ENCODE assay signal across 12 mouse cellular contexts in the genomic region with DNA sequence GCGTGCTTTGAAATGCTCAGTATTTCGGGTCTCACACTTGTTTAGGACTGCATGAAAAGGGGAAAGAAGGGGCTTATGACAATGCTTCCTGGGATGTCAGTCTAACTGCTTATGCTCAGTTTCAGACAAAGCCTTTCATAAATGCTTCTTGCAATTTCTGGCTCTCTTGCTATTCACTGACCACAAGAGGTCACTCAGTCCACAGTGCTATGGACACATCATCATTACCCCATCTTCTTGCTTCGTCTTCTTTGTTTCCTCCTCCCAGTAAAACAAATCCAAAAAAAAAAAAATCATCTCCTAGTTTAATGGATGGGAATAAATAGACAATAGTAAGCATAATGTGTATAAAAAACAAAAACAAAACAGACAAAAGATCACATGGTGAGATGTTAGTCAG.
DNase-seq lines count a peak whose midpoint lies in the region; ATAC-seq and TF ChIP-seq lines count a peak whose summit lies in the region.
"Had no signal": no experiment of that assay in that cellular context is flagged by ENCODE, and none has a peak within 500 bp of the region (broad histone marks: within the 10 kb centered on the region; RNA-seq: fewer than 3 reads in every experiment).

No protein-coding gene starts in this region.

- TF ChIP-seq CTCF in stomach, postnatal 0 days (IDR thresholded peaks at IDR 0.05; ENCODE audit: low read depth), result peak; percentile 65

- no peaks in the 10 kb centered on the region for H3K27me3 ChIP-seq in hindbrain, embryonic 14.5 days (ENCODE audit: control insufficient read depth, insufficient read depth, low read length)
- H3K27me3 ChIP-seq in hindbrain, embryonic 12.5 days, result no peaks in the 10 kb centered on the region; the same call in 1 of the 2 replicates
- no peaks in the 10 kb centered on the region for H3K27me3 ChIP-seq in midbrain, embryonic 15.5 days (replicated peaks)
- no peaks in the 10 kb centered on the region for H3K27me3 ChIP-seq in midbrain, embryonic 11.5 days (ENCODE audit: control insufficient read depth, insufficient read depth, low read length)
- no peaks in the 10 kb centered on the region for H3K27me3 ChIP-seq in stomach, postnatal 0 days (ENCODE audit: control insufficient read depth, insufficient read depth, low read length)
- H3K27me3 ChIP-seq: liver, embryonic 13.5 days had no signal

- H3K4me1 ChIP-seq in hindbrain, embryonic 14.5 days (replicated peaks; ENCODE audit: control insufficient read depth, insufficient read depth, low read length), result no peaks in the 10 kb centered on the region
- H3K4me1 ChIP-seq in hindbrain, embryonic 12.5 days, result no peaks in the 10 kb centered on the region
- no peaks in the 10 kb centered on the region for H3K4me1 ChIP-seq in midbrain, embryonic 15.5 days
- no peaks in the 10 kb centered on the region for H3K4me1 ChIP-seq in midbrain, embryonic 11.5 days (ENCODE audit: control insufficient read depth, insufficient read depth, low read length)
- H3K4me1 ChIP-seq in stomach, postnatal 0 days (replicated peaks; ENCODE audit: control insufficient read depth, insufficient read depth), result no peaks in the 10 kb centered on the region
- H3K4me1 ChIP-seq: liver, embryonic 13.5 days had no signal

- no peak for ATAC-seq in hindbrain, embryonic 14.5 days (ENCODE audit: low FRiP score)
- ATAC-seq in hindbrain, embryonic 12.5 days (ENCODE audit: low FRiP score), result no peak
- peak; percentile 52 for ATAC-seq in midbrain, embryonic 15.5 days (replicated peaks)
- no peak for ATAC-seq in midbrain, embryonic 11.5 days (ENCODE audit: low FRiP score)
- ATAC-seq in stomach, postnatal 0 days (ENCODE audit: low FRiP score, low TSS enrichment), result no peak

- H3K9ac ChIP-seq in hindbrain, embryonic 14.5 days, result no peak overlapping the region
- H3K9ac ChIP-seq in hindbrain, embryonic 12.5 days, result no peak overlapping the region
- H3K9ac ChIP-seq in midbrain, embryonic 15.5 days, result no peak overlapping the region
- H3K9ac ChIP-seq in midbrain, embryonic 11.5 days (ENCODE audit: low read length), result no peak overlapping the region
- no peak overlapping the region for H3K9ac ChIP-seq in stomach, postnatal 0 days (ENCODE audit: low read length)
- H3K9ac ChIP-seq: liver, embryonic 13.5 days had no signal

- H3K9me3 ChIP-seq in hindbrain, embryonic 14.5 days (ENCODE audit: control insufficient read depth, low read length), result no peaks in the 10 kb centered on the region
- no peaks in the 10 kb centered on the region for H3K9me3 ChIP-seq in hindbrain, embryonic 12.5 days (replicated peaks)
- H3K9me3 ChIP-seq in midbrain, embryonic 15.5 days, result no peaks in the 10 kb centered on the region
- no peaks in the 10 kb centered on the region for H3K9me3 ChIP-seq in midbrain, embryonic 11.5 days (ENCODE audit: control insufficient read depth, low read length)
- no peaks in the 10 kb centered on the region for H3K9me3 ChIP-seq in stomach, postnatal 0 days (ENCODE audit: control insufficient read depth, low read length)
- H3K9me3 ChIP-seq: liver, embryonic 13.5 days had no signal

- peak; percentile 27 for DNase-seq in hindbrain, embryonic 14.5 days (ENCODE audit: low spot score)
- DNase-seq in midbrain, embryonic 11.5 days (ENCODE audit: low spot score, missing footprints), result no peak
- peak; percentile 54 for DNase-seq in adipocyte (ENCODE audit: low spot score)
- DNase-seq in stomach, postnatal 0 days (ENCODE audit: low spot score), result no peak
- DNase-seq in adrenal gland, postnatal 25 days, result no peak
- DNase-seq: cerebellum, postnatal 36 days; heart, adult 18-20 months; heart, postnatal 36 days; kidney, adult 8-10 months; liver, embryonic 13.5 days had no signal

- no peak overlapping the region for H3K27ac ChIP-seq in hindbrain, embryonic 14.5 days
- no peak overlapping the region for H3K27ac ChIP-seq in hindbrain, embryonic 12.5 days
- no peak overlapping the region for H3K27ac ChIP-seq in midbrain, embryonic 15.5 days
- H3K27ac ChIP-seq in midbrain, embryonic 11.5 days (ENCODE audit: low read depth, low read length), result no peak overlapping the region
- H3K27ac ChIP-seq in stomach, postnatal 0 days (replicated peaks), result no peak overlapping the region
- H3K27ac ChIP-seq: liver, embryonic 13.5 days had no signal

- no peak for TF ChIP-seq EP300 in stomach, postnatal 0 days (optimal IDR thresholded peaks at IDR 0.05)

- H3K4me2 ChIP-seq in hindbrain, embryonic 14.5 days (replicated peaks), result no peak overlapping the region
- no peak overlapping the region for H3K4me2 ChIP-seq in hindbrain, embryonic 12.5 days (replicated peaks)
- no peak overlapping the region for H3K4me2 ChIP-seq in midbrain, embryonic 15.5 days
- H3K4me2 ChIP-seq in midbrain, embryonic 11.5 days, result no peak overlapping the region
- no peak overlapping the region for H3K4me2 ChIP-seq in stomach, postnatal 0 days (replicated peaks; ENCODE audit: low read depth)
- H3K4me2 ChIP-seq: liver, embryonic 13.5 days had no signal

- WGBS in hindbrain, embryonic 14.5 days, result 56% methylated on average over 3 of the region's 3 CpGs
- WGBS in hindbrain, embryonic 12.5 days, result 75% methylated on average over 3 of the region's 3 CpGs
- 64% methylated on average over 3 of the region's 3 CpGs for WGBS in midbrain, embryonic 15.5 days
- 82% methylated on average over 3 of the region's 3 CpGs for WGBS in midbrain, embryonic 11.5 days
- WGBS in stomach, postnatal 0 days, result 56% methylated on average over 3 of the region's 3 CpGs

- H3K36me3 ChIP-seq in hindbrain, embryonic 14.5 days (replicated peaks; ENCODE audit: control insufficient read depth, insufficient read depth), result no peaks in the 10 kb centered on the region
- no peaks in the 10 kb centered on the region for H3K36me3 ChIP-seq in hindbrain, embryonic 12.5 days
- H3K36me3 ChIP-seq in midbrain, embryonic 15.5 days (replicated peaks), result no peaks in the 10 kb centered on the region
- H3K36me3 ChIP-seq in midbrain, embryonic 11.5 days (ENCODE audit: control insufficient read depth, insufficient read depth, low read length), result no peaks in the 10 kb centered on the region
- H3K36me3 ChIP-seq in stomach, postnatal 0 days (ENCODE audit: control insufficient read depth, insufficient read depth, low read length), result no peaks in the 10 kb centered on the region
- H3K36me3 ChIP-seq: liver, embryonic 13.5 days had no signal

- H3K4me3 ChIP-seq in hindbrain, embryonic 14.5 days (replicated peaks; ENCODE audit: low read length), result no peak overlapping the region
- H3K4me3 ChIP-seq in hindbrain, embryonic 12.5 days, result no peak overlapping the region
- no peak overlapping the region for H3K4me3 ChIP-seq in midbrain, embryonic 15.5 days
- H3K4me3 ChIP-seq in midbrain, embryonic 11.5 days (ENCODE audit: low read depth, low read length), result no peak overlapping the region
- H3K4me3 ChIP-seq in stomach, postnatal 0 days (ENCODE audit: low read depth, low read length), result no peak overlapping the region
- H3K4me3 ChIP-seq: liver, embryonic 13.5 days had no signal

Comparison
In these comparisons a context has a peak if more than half of its experiments do, and no peak if none do; other contexts are left out.
1. DNase-seq: peak in hindbrain, embryonic 14.5 days (single experiment) and adipocyte (single experiment); none in midbrain, embryonic 11.5 days (single experiment), stomach, postnatal 0 days (single experiment) and adrenal gland, postnatal 25 days (single experiment).